ENCODE assay signal across 35 mouse cellular contexts in the genomic region with DNA sequence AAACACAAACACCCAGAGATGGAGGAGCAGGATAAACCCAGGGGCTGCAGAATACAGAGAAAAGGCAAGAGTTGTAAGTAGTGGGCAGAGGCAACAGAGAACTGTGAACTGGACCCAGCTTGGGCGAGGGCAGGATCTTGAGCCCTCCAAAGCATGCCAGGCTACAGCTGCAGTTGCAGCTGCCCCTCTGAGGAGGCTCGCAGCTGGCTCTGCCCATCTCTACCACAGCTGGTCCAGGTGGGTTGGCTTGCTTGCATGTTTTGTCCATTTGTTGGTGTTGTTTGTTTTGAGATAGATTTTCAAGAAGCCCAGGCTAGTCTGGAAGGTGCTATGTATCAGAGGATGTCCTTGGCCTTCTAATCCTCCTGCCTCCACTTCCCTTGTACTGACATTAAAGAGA. TPM values are rescaled to one million over a fixed set of nuclear protein-coding genes. Genes with fewer than 3 reads are reported as not detected.
DNase-seq lines count a peak whose midpoint lies in the region; ATAC-seq and TF ChIP-seq lines count a peak whose summit lies in the region.
"Had no signal": no experiment of that assay in that cellular context is flagged by ENCODE, and none has a peak within 500 bp of the region (broad histone marks: within the 10 kb centered on the region; RNA-seq: fewer than 3 reads in every experiment).

No protein-coding gene starts in this region.

- TF ChIP-seq POLR2A in kidney, adult 2 months (IDR thresholded peaks at IDR 0.05; ENCODE audit: low read depth, low read length) = no peak
- no peak for TF ChIP-seq POLR2A in myocyte (IDR thresholded peaks at IDR 0.05; ENCODE audit: insufficient read length, low read depth)

- H3K4me2 ChIP-seq in forebrain, embryonic 16.5 days (ENCODE audit: low read length) = no peak overlapping the region
- H3K4me2 ChIP-seq in kidney, embryonic 15.5 days = no peak overlapping the region
- no peak overlapping the region for H3K4me2 ChIP-seq in myocyte (ENCODE audit: low read depth)
- H3K4me2 ChIP-seq: forebrain, embryonic 13.5 days; heart, embryonic 12.5 days; hindbrain, embryonic 14.5 days; midbrain, embryonic 12.5 days; neural tube, embryonic 13.5 days had no signal

- ATAC-seq in forebrain, embryonic 16.5 days = no peak
- ATAC-seq in kidney, embryonic 15.5 days (replicated peaks; ENCODE audit: low FRiP score) = no peak
- ATAC-seq: activated CD4-positive, CD25-positive, alpha-beta regulatory T cell, adult 4 months; CD4-positive, CD25-positive, alpha-beta regulatory T cell, adult 4 months; inflammation-experienced regulatory T-cells, adult 6 months had no signal

- no peaks in the 10 kb centered on the region for H3K79me2 ChIP-seq in myocyte (ENCODE audit: control insufficient read depth, insufficient read depth)

- peaks cover 59% of the 10 kb centered on the region for H3K4me1 ChIP-seq in forebrain, embryonic 10.5 days
- peaks cover 14% of the 10 kb centered on the region for H3K4me1 ChIP-seq in forebrain, embryonic 16.5 days (replicated peaks; ENCODE audit: control insufficient read depth, insufficient read depth, low read length)
- peaks cover 57% of the 10 kb centered on the region for H3K4me1 ChIP-seq in kidney, embryonic 15.5 days
- H3K4me1 ChIP-seq in kidney, adult 2 months (ENCODE audit: control insufficient read depth, insufficient read depth, low read length) = peaks cover 14% of the 10 kb centered on the region
- peaks cover 56% of the 10 kb centered on the region for H3K4me1 ChIP-seq in embryonic facial prominence, embryonic 10.5 days

- H3K27ac ChIP-seq in forebrain, embryonic 10.5 days = peak overlapping the region; percentile 73; the same call in 1 of the 2 replicates
- no peak overlapping the region for H3K27ac ChIP-seq in forebrain, embryonic 16.5 days (ENCODE audit: low read length)
- H3K27ac ChIP-seq in kidney, embryonic 15.5 days = 0 out of 2 replicates have a peak overlapping the region, but pooled peaks have one; percentile 54
- no peak overlapping the region for H3K27ac ChIP-seq in kidney, adult 2 months (ENCODE audit: insufficient read depth, low read depth, low read length)
- H3K27ac ChIP-seq in embryonic facial prominence, embryonic 10.5 days (replicated peaks) = peak overlapping the region; percentile 80
- H3K27ac ChIP-seq: forebrain, embryonic 13.5 days; hindbrain, embryonic 14.5 days; layer of hippocampus, adult 2 months; left cerebral cortex, adult 2 months; liver, embryonic 14.5 days; macrophage; midbrain, embryonic 12.5 days had no signal

- no peak for TF ChIP-seq CTCF in kidney, adult 2 months (conservative IDR thresholded peaks at IDR 0.05; ENCODE audit: insufficient read depth, insufficient read length, low read depth, low read length)

- 94% methylated on average over 2 of the region's 2 CpGs for WGBS in forebrain, embryonic 10.5 days
- 82% methylated on average over 2 of the region's 2 CpGs for WGBS in forebrain, embryonic 16.5 days
- 97% methylated on average over 2 of the region's 2 CpGs for WGBS in kidney, embryonic 15.5 days
- 93% methylated on average over 2 of the region's 2 CpGs for WGBS in kidney, adult 2 months
- WGBS in embryonic facial prominence, embryonic 10.5 days = 79% methylated on average over 2 of the region's 2 CpGs

- H3K4me3 ChIP-seq in forebrain, embryonic 10.5 days = no peak overlapping the region
- no peak overlapping the region for H3K4me3 ChIP-seq in forebrain, embryonic 16.5 days (replicated peaks; ENCODE audit: low read length)
- H3K4me3 ChIP-seq in kidney, embryonic 15.5 days (replicated peaks) = no peak overlapping the region
- H3K4me3 ChIP-seq in kidney, adult 2 months (ENCODE audit: insufficient read depth, low read depth, low read length) = no peak overlapping the region
- no peak overlapping the region for H3K4me3 ChIP-seq in embryonic facial prominence, embryonic 10.5 days
- H3K4me3 ChIP-seq in myocyte = no peak overlapping the region
- H3K4me3 ChIP-seq: forebrain, embryonic 13.5 days; heart, embryonic 12.5 days; layer of hippocampus, adult 2 months; left cerebral cortex, adult 2 months; midbrain, embryonic 12.5 days; neural tube, embryonic 13.5 days had no signal

- no peak overlapping the region for H3ac ChIP-seq in myocyte (ENCODE audit: control insufficient read depth, insufficient read length)

- peaks cover 52% of the 10 kb centered on the region for H3K27me3 ChIP-seq in forebrain, embryonic 10.5 days (ENCODE audit: poor library complexity, severe bottlenecking)
- H3K27me3 ChIP-seq in forebrain, embryonic 16.5 days (replicated peaks; ENCODE audit: control insufficient read depth, insufficient read depth, low read length) = no peaks in the 10 kb centered on the region; the same call in 1 of the 2 replicates
- peaks cover 21% of the 10 kb centered on the region; the same call in 1 of the 2 replicates for H3K27me3 ChIP-seq in kidney, embryonic 15.5 days
- no peaks in the 10 kb centered on the region for H3K27me3 ChIP-seq in kidney, adult 2 months (replicated peaks; ENCODE audit: control insufficient read depth, insufficient read depth, low read length)
- peaks cover 18% of the 10 kb centered on the region; the same call in 1 of the 2 replicates for H3K27me3 ChIP-seq in embryonic facial prominence, embryonic 10.5 days (replicated peaks; ENCODE audit: low read depth, poor library complexity, severe bottlenecking)
- H3K27me3 ChIP-seq in myocyte (ENCODE audit: control insufficient read depth, insufficient read depth, insufficient read length) = no peaks in the 10 kb centered on the region

- H3K9ac ChIP-seq in forebrain, embryonic 16.5 days (replicated peaks; ENCODE audit: low read depth, low read length) = no peak overlapping the region
- no peak overlapping the region for H3K9ac ChIP-seq in kidney, embryonic 15.5 days
- H3K9ac ChIP-seq: forebrain, embryonic 13.5 days; heart, embryonic 12.5 days; hindbrain, embryonic 14.5 days; liver, embryonic 14.5 days; midbrain, embryonic 12.5 days; neural tube, embryonic 13.5 days had no signal

- no peaks in the 10 kb centered on the region for H3K9me3 ChIP-seq in forebrain, embryonic 10.5 days
- no peaks in the 10 kb centered on the region for H3K9me3 ChIP-seq in forebrain, embryonic 16.5 days (ENCODE audit: control insufficient read depth, low read length)
- no peaks in the 10 kb centered on the region for H3K9me3 ChIP-seq in kidney, embryonic 15.5 days (replicated peaks)
- no peaks in the 10 kb centered on the region for H3K9me3 ChIP-seq in embryonic facial prominence, embryonic 10.5 days
- H3K9me3 ChIP-seq: forebrain, embryonic 13.5 days; midbrain, embryonic 12.5 days; neural tube, embryonic 13.5 days had no signal

- DNase-seq in forebrain, embryonic 10.5 days (ENCODE audit: extremely low spot score, low spot score) = no peak
- no peak for DNase-seq in kidney, adult 2 months
- no peak for DNase-seq in embryonic facial prominence, embryonic 10.5 days (ENCODE audit: low spot score)
- DNase-seq in B cell, adult 2 months = no peak
- no peak for DNase-seq in kidney, postnatal 10 days
- DNase-seq: adrenal gland, adult 2 months; adrenal gland, postnatal 36 days; cerebellum, adult 2 months; cerebellum, postnatal 14 days; gastrocnemius, postnatal 25 days; heart, adult 11 months; heart, postnatal 4 days; kidney, adult 8-10 months; kidney, postnatal 36 days; liver; lung, adult 2 months; lung, postnatal 10 days; right cerebral cortex, postnatal 4 days; thymus, adult 18-20 months; thymus, postnatal 25 days had no signal

- H3K36me3 ChIP-seq in forebrain, embryonic 10.5 days (replicated peaks) = no peaks in the 10 kb centered on the region
- H3K36me3 ChIP-seq in forebrain, embryonic 16.5 days (ENCODE audit: control insufficient read depth, insufficient read depth) = no peaks in the 10 kb centered on the region
- no peaks in the 10 kb centered on the region for H3K36me3 ChIP-seq in kidney, embryonic 15.5 days
- H3K36me3 ChIP-seq in kidney, adult 2 months (ENCODE audit: control insufficient read depth, insufficient read depth, low read length) = no peaks in the 10 kb centered on the region
- no peaks in the 10 kb centered on the region for H3K36me3 ChIP-seq in embryonic facial prominence, embryonic 10.5 days (replicated peaks)
- H3K36me3 ChIP-seq in myocyte (ENCODE audit: control insufficient read depth, insufficient read depth) = no peaks in the 10 kb centered on the region
- H3K36me3 ChIP-seq: heart, embryonic 12.5 days; midbrain, embryonic 12.5 days; neural tube, embryonic 13.5 days had no signal

TF ChIP-seq in myocyte, 11 proteins besides CTCF, POLR2A, EP300 and RAD21:
- TF ChIP-seq MYOG (IDR thresholded peaks at IDR 0.05; ENCODE audit: control insufficient read depth in 1 of 3, insufficient read depth in 1 of 3, insufficient read length in 2 of 3, low read depth in 2 of 3) (peak; percentile 85 to 99 (median 95)), TCF12 (IDR thresholded peaks at IDR 0.05; ENCODE audit: insufficient read depth, poor library complexity, severe bottlenecking) (peak; percentile 98), TCF3 (IDR thresholded peaks at IDR 0.05; ENCODE audit: insufficient read length, low read depth) (peak; percentile 99), MYOD1 (IDR thresholded peaks at IDR 0.05; ENCODE audit: control insufficient read depth in 1 of 3, insufficient read length in 2 of 3, low read depth in 2 of 3) (peak; percentile 69 to 100 (median 99)), CEBPB (IDR thresholded peaks at IDR 0.05; ENCODE audit: insufficient read depth, poor library complexity, severe bottlenecking) (no peak)

RNA-seq across cellular contexts. Expression of gene Irs2, which starts 56.0 kb away (rescaled TPM):
- polyA plus RNA-seq in forebrain, embryonic 10.5 days (2016; fragmentation: Nextera tagmentation; extraction: Ambion mirVana) = 5.7 and 6.1 TPM in 2 replicates
- polyA plus RNA-seq in forebrain, embryonic 16.5 days (2015; fragmentation: Nextera tagmentation; extraction: Ambion mirVana) = 5.4 and 6.0 TPM in 2 replicates
- 5.6 and 5.7 TPM in 2 replicates for polyA plus RNA-seq in kidney, embryonic 15.5 days (2015; fragmentation: Nextera tagmentation; extraction: Ambion mirVana)
- polyA plus RNA-seq in kidney, adult 2 months (2012; rRNA removed) = 10.4 and 10.5 TPM in 2 replicates
- polyA plus RNA-seq in embryonic facial prominence, embryonic 10.5 days (2016; fragmentation: Nextera tagmentation; extraction: Ambion mirVana) = 7.9 and 8.1 TPM in 2 replicates
- polyA plus RNA-seq in myocyte (2012; fragmentation: generic; extraction: Trizol) = 2.0 TPM

Comparison
In these comparisons a context has a peak if more than half of its experiments do, and no peak if none do; other contexts are left out.
1. H3K27ac ChIP-seq: peak in forebrain, embryonic 10.5 days (single experiment), kidney, embryonic 15.5 days (single experiment) and embryonic facial prominence, embryonic 10.5 days (single experiment); none in forebrain, embryonic 16.5 days (single experiment) and kidney, adult 2 months (single experiment).